Mouse (Mus musculus): Measurements from ENCODE around the gene Mllt6. TPM values are rescaled to one million over a fixed set of nuclear protein-coding genes. Genes with fewer than 3 reads are reported as not detected.

The Mllt6 gene
- polyA plus RNA-seq, 1 experiment from 2014 or later = 0.32 TPM

DNA sequence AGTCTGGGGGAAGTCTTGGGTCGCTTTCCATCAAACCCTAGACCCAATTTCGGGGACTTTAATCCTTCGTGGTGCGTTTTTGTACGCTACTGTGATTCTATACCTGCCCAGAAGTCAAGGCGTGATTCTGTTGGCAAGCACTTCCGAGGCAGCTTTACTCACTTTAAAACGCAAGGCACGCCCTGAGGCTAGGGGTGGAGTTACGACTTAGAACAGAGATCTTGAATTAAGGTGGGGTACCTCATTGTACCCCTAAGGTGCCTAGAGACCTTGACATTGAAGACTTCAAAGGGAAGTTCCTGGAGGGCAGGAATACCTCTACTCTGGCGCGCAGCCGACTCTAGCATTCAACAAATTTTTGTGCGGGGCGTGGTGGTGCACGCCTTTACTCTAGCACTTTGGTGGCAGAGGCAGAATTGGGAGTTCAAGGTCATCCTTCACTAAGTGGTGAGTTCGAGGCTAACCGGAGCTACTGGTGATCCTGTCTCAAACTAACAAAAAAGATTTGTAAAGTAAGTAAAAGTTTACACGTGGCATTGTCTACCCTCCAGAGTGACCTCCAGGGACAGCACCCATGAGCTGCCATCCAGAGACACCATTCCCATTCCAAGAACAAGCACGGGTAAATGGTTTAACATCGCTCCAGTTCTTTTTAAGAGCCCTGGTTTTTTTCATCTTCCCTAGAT is 864 bp upstream of the Mllt6 start:
- H3K27ac ChIP-seq = no peak overlapping the region
- no peak overlapping the region for H3K9ac ChIP-seq
- no peaks in the 10 kb centered on the region for H3K9me3 ChIP-seq (replicated peaks)
- peaks cover 12% of the 10 kb centered on the region for H3K36me3 ChIP-seq
- H3K4me3 ChIP-seq = peak overlapping the region; percentile 65
- H3K4me1 ChIP-seq = peaks cover 58% of the 10 kb centered on the region
- H3K27me3 ChIP-seq (replicated peaks) = peaks cover 94% of the 10 kb centered on the region
- no peak for ATAC-seq
- peak overlapping the region; percentile 77 for H3K4me2 ChIP-seq
- 2% methylated on average over 21 of the region's 21 CpGs for WGBS (ENCODE audit: insufficient replicate concordance)

DNA sequence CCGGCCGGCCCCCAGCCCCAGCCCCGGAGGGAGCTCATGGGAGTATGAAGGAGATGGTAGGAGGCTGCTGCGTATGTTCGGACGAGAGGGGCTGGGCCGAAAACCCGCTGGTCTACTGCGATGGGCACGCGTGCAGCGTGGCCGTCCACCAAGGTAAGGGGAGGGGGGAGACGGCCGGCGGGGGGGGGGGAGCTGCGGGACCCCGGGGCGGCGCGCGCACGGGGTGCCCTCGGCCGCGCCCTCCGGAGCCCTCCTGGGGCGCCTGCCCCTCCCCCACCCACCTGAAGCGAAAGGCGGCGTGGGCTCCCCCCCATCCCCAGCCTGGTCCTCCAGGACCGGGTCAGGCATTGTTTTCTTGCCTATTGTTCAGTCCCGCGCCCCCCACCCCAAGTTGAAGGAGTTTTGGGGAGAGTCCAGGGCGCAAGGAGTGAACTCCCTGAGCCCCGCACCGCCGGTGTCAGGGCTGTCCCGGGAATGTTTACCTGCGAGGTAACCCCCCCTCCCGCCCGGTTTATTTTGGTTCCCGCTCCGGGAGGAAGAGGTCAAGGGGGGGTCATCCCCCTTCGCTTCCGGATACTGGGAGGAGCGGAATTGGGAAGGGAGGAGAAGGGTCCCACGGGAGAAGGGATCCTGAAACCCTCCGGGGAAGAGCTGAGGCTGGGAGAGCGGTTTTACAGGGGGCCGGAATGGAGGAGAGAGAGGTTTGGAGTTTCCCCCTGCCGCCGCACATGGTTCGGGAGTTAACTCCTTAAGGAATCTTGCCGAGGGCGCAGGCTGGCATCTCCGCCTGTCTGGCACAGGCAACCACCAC is 519 bp downstream of the Mllt6 start:
- Histone ChIP-seq H3K27ac (peak overlapping the region; percentile 60), H3K36me3 (peaks cover 13% of the 10 kb centered on the region), H3K4me3 (peak overlapping the region; percentile 65), H3K9ac (peak overlapping the region; percentile 65), H3K27me3 (replicated peaks) (peaks cover 93% of the 10 kb centered on the region), H3K4me1 (peaks cover 57% of the 10 kb centered on the region), H3K9me3 (replicated peaks) (no peaks in the 10 kb centered on the region), H3K4me2 (peak overlapping the region; percentile 77)
- WGBS (ENCODE audit: insufficient replicate concordance) = 2% methylated on average over 45 of the region's 57 CpGs
- no peak for ATAC-seq

DNA sequence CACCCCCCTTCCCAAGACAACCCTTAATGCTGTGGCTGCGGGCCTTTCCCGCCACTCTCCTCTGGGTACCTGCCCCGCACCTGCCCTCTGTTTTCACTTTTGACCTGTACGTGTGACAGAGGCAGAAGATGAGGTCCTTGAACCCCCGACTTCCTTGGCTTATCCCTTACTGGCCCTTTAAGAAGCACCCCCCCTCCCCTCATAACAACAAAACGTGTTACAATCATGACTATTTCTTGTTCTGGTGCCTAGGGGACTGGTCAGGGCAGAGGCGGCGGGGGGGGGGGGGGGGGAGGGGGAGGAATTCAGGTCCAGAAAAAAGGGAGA is 1.1 kb downstream of the Mllt6 start:
- Histone ChIP-seq H3K4me3 (peak overlapping the region; percentile 65), H3K9ac (peak overlapping the region; percentile 65; the same call in 1 of the 2 replicates), H3K9me3 (replicated peaks) (no peaks in the 10 kb centered on the region), H3K27me3 (replicated peaks) (peaks cover 93% of the 10 kb centered on the region), H3K27ac (no peak overlapping the region), H3K4me2 (peak overlapping the region; percentile 77), H3K4me1 (peaks cover 56% of the 10 kb centered on the region), H3K36me3 (peaks cover 17% of the 10 kb centered on the region)
- no peak for ATAC-seq
- 3% methylated on average over 7 of the region's 8 CpGs for WGBS (ENCODE audit: insufficient replicate concordance)

DNA sequence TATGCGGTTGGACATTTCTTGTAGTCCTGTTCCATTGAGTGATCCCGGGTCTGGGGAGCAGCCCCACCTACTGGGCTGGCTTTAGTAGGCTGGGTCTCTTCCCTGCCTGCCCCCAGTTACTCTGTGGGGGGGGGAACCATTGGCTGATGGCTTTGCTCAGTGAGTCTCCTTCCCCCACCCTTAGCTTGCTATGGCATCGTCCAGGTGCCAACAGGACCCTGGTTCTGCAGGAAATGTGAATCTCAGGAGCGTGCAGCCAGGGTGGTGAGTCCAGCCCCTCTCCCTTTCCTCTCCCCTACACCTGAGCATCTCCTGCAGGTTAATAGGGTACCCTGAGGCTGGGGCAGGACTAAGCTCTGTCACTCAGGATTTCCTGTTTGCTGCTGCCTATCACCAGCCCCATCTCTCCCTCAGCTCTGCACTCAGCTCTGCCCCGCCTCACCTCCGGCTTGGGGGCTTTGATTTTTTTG is 1.6 kb downstream of the Mllt6 start:
- H3K27ac ChIP-seq = no peak overlapping the region
- WGBS (ENCODE audit: insufficient replicate concordance) = 18% methylated on average over 6 of the region's 6 CpGs
- no peaks in the 10 kb centered on the region for H3K9me3 ChIP-seq (replicated peaks)
- H3K4me1 ChIP-seq = peaks cover 56% of the 10 kb centered on the region
- H3K27me3 ChIP-seq (replicated peaks) = peaks cover 93% of the 10 kb centered on the region
- ATAC-seq = no peak
- H3K4me2 ChIP-seq = peak overlapping the region; percentile 77
- H3K9ac ChIP-seq = no peak overlapping the region
- H3K36me3 ChIP-seq = peaks cover 21% of the 10 kb centered on the region
- H3K4me3 ChIP-seq = no peak overlapping the region

DNA sequence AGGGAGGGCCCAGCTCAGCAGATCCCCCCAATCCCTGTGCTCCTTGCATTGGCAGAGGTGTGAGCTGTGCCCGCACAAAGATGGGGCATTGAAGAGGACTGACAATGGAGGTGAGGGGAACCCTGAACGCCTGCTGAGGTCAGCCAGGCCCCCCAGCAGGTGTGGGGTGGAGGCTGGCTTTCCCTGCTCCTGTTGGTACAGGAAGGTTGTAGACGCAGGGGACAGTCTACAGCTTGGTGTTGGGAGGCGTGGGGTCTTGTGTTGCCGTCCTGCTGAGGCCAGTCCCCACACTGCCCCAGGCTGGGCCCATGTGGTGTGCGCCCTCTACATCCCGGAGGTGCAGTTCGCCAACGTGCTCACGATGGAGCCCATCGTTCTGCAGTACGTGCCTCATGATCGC is 2.2 kb downstream of the Mllt6 start:
- Histone ChIP-seq H3K4me3 (no peak overlapping the region), H3K4me1 (peaks cover 58% of the 10 kb centered on the region), H3K4me2 (no peak overlapping the region), H3K36me3 (peaks cover 22% of the 10 kb centered on the region), H3K27me3 (replicated peaks) (peaks cover 87% of the 10 kb centered on the region), H3K9ac (no peak overlapping the region), H3K9me3 (replicated peaks) (no peaks in the 10 kb centered on the region), H3K27ac (no peak overlapping the region)
- ATAC-seq = no peak
- 85% methylated on average over 13 of the region's 13 CpGs for WGBS (ENCODE audit: insufficient replicate concordance)

DNA sequence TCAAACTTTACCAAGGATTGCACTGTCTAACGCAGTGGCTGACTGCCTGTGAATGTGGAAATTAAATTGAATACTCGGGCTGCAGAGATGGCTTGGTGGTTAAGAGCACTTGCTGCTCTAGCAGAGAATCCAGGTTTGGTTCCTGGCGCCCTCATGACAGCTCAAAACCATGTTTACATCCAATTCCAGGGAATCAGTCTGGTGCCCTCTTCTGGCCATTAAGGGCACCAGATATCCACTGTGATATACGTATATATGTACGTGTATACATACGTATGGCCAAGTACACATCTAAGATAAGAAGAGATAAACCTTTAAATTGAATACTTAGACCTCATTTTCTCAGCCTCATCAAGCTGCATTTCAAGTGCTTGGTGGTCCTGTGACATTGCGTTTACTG is 3.0 kb downstream of the Mllt6 start:
- Histone ChIP-seq H3K9me3 (replicated peaks) (no peaks in the 10 kb centered on the region), H3K36me3 (peaks cover 30% of the 10 kb centered on the region), H3K4me3 (no peak overlapping the region), H3K9ac (no peak overlapping the region), H3K4me2 (no peak overlapping the region), H3K27me3 (replicated peaks) (peaks cover 85% of the 10 kb centered on the region), H3K27ac (no peak overlapping the region), H3K4me1 (peaks cover 56% of the 10 kb centered on the region)
- ATAC-seq = no peak
- WGBS (ENCODE audit: insufficient replicate concordance) = 77% methylated on average over 7 of the region's 7 CpGs

DNA sequence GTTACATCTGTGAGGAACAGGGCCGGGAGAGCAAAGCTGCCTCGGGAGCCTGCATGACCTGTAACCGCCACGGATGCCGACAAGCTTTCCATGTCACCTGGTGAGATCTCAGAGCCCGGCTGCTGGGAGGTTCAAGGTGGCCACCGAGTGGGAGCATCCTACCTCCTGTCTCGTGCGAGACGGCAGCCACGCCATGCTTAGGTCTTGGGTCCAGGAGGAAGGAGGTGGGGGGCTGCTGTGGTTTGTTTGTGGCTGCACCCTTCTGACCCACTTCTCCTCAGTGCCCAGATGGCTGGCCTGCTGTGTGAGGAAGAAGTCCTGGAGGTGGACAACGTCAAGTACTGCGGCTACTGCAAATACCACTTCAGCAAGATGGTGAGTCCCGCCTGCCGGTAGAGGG is 3.6 kb downstream of the Mllt6 start:
- H3K27me3 ChIP-seq (replicated peaks) = peaks cover 84% of the 10 kb centered on the region
- no peak overlapping the region for H3K4me2 ChIP-seq
- no peak overlapping the region for H3K27ac ChIP-seq
- H3K9me3 ChIP-seq (replicated peaks) = no peaks in the 10 kb centered on the region
- H3K4me1 ChIP-seq = peaks cover 51% of the 10 kb centered on the region
- H3K9ac ChIP-seq = no peak overlapping the region
- no peak overlapping the region for H3K4me3 ChIP-seq
- ATAC-seq = no peak
- WGBS (ENCODE audit: insufficient replicate concordance) = 69% methylated on average over 15 of the region's 15 CpGs
- H3K36me3 ChIP-seq = peaks cover 33% of the 10 kb centered on the region

DNA sequence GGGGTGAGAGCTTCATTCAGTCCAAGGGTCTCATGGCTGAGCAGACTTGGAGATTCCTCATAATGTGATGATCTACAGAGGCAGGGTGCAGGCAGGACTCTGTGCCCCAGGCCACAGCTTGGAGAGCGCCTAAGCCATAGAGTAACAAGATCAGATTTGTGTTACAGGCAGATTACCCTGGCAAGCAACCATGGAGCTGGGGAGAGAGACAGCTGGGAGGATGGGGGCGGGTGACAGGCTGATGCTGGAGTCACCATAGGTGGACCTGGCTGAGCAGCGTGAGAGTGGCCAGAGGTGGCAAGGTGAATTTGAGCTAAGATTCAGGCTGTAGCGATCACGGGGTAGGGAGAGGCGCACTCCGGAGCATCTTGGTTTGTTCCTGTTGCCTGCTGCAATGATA is 4.9 kb downstream of the Mllt6 start:
- Histone ChIP-seq H3K36me3 (peaks cover 40% of the 10 kb centered on the region), H3K4me3 (no peak overlapping the region), H3K9ac (no peak overlapping the region), H3K4me2 (no peak overlapping the region), H3K9me3 (replicated peaks) (no peaks in the 10 kb centered on the region), H3K27me3 (replicated peaks) (peaks cover 75% of the 10 kb centered on the region), H3K27ac (no peak overlapping the region), H3K4me1 (peaks cover 40% of the 10 kb centered on the region)
- ATAC-seq = no peak
- 82% methylated on average over 7 of the region's 7 CpGs for WGBS (ENCODE audit: insufficient replicate concordance)

DNA sequence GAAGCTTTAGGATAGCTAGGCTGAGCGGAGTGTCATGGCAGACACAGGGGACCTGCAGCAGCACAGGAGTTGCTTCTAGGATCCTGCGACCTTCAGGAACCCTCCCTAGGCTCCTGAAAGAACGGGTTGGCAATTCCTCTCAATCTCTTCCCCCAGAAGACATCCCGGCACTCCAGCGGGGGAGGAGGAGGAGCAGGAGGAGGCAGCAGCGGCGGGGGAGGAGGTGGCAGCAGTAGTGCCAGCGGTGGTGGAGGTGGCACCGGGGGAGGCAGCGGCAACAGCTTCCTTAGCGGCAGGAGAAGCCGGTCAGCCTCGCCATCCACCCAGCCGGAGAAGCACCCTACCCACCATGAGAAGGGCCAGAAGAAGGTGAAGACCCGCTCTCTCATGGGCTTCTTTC is 6.1 kb downstream of the Mllt6 start:
- WGBS (ENCODE audit: insufficient replicate concordance) = 67% methylated on average over 15 of the region's 15 CpGs
- Histone ChIP-seq H3K9ac (no peak overlapping the region), H3K4me3 (no peak overlapping the region), H3K9me3 (replicated peaks) (no peaks in the 10 kb centered on the region), H3K4me2 (no peak overlapping the region), H3K27ac (no peak overlapping the region), H3K27me3 (replicated peaks) (peaks cover 64% of the 10 kb centered on the region), H3K4me1 (peaks cover 31% of the 10 kb centered on the region), H3K36me3 (peaks cover 50% of the 10 kb centered on the region)
- ATAC-seq = no peak

DNA sequence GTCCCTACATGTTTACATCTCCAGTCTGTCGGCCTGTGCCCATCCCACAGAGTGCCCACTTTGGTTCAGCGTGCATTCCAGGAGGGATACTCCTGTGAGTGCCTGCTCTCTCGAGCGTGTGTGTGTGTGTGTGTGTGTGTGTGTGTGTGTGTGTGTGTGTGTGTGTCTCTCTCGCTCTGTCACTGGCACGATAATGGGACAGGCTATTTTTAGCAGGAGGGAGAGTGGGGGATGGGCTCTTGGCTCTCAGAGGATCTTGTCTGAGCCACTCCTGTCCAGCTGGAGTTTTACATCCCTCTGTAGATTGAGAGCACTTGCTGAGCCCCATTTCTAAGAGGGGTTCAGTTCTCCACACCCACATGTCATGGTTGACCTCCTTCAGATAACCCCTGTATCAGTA is 6.6 kb downstream of the Mllt6 start:
- H3K4me3 ChIP-seq = no peak overlapping the region
- WGBS (ENCODE audit: insufficient replicate concordance) = 24% methylated on average over 6 of the region's 6 CpGs
- no peak for ATAC-seq

DNA sequence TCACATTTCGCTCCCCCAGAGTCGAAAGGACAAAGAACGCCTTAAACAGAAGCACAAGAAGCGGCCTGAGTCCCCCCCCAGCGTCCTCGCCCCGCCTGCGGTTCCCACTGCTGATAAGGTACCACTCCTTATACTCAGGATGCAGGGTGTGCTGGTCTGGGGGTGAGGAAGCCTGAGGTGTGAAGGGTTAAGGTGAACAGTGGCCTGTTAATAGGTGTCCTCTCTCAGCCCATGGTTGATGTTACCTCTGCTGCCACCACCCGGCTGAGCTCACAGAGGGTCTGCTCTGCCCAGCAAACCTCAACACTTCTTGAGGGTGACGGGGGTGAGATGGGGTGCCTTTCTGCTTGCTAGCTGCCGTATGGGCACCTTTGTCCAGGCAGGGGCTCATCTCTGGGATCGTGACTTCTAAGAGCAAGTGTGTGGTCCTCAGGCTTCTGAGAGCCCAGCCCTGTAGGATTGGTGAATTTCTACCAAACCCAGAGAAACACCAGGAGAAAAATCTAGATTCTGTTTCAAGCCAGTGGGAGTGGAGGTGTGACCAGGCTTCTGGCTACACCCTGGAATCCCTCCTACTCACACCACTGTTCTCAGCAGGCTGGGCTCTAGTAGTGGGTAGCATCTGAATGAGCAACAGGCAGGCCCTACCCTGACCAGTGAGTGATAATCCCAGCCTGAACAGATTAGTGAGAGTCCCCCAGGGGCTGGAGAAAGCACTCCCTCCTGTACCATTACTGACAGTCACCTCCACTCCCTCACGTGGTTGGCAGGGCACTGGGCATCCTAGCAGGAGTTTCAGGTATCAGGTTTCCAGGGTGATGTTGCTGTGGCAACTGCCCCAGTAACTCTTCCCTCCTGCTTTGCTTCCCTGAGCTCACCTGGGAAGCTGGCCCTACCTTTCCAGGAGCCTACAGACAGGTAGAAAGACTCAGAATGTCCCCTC is 7.3 kb downstream of the Mllt6 start:
- Histone ChIP-seq H3K27me3 (replicated peaks) (peaks cover 52% of the 10 kb centered on the region), H3K36me3 (peaks cover 54% of the 10 kb centered on the region), H3K9ac (no peak overlapping the region), H3K4me2 (no peak overlapping the region), H3K4me3 (no peak overlapping the region), H3K27ac (no peak overlapping the region), H3K9me3 (replicated peaks) (no peaks in the 10 kb centered on the region), H3K4me1 (peaks cover 22% of the 10 kb centered on the region)
- 0 out of 2 replicates have a peak, but pooled peaks have one; percentile 17 for ATAC-seq
- WGBS (ENCODE audit: insufficient replicate concordance) = 37% methylated on average over 13 of the region's 13 CpGs

More for the DNA sequence above, 6.6 kb downstream of the Mllt6 start:
- H3K4me2 ChIP-seq = no peak overlapping the region
- H3K27ac ChIP-seq = no peak overlapping the region
- peaks cover 25% of the 10 kb centered on the region for H3K4me1 ChIP-seq
- no peak overlapping the region for H3K9ac ChIP-seq
- peaks cover 59% of the 10 kb centered on the region for H3K27me3 ChIP-seq (replicated peaks)
- H3K9me3 ChIP-seq (replicated peaks) = no peaks in the 10 kb centered on the region
- peaks cover 56% of the 10 kb centered on the region for H3K36me3 ChIP-seq

All from liver, embryonic 12.5 days (tissue).